Mouse (Mus musculus) liver, postnatal 0 days (tissue): ENCODE measurements at regions not wholly inside any gene's neighbourhood (a gene's known extent, or its start where the extent isn't known, plus 50 kb on each side); places are given as distances from the start of the nearest gene placed in this dataset.

Source experiments
- CTCF ChIP-seq: sonication (generic); IDR thresholded peaks from 2 replicates; pipeline ENCODE4 v1.5.1; 2016; ENCODE audit warnings: antibody characterized with exemption, low read depth
- EP300 ChIP-seq: IDR thresholded peaks from 2 replicates; pipeline ENCODE4 v1.6.1; 2016; ENCODE audit warnings: antibody characterized with exemption, low read depth, mild to moderate bottlenecking

- TF ChIP-seq CTCF (no peak), EP300 (no peak)
Observed at GRCm38 (mm10) chr3:48608933-48609332, 1148.2 kb downstream of the Pcdh18 start.
